Mouse (Mus musculus) heart, adult 2 months (tissue): ENCODE measurements around the gene Mcts1. TPM values are rescaled to one million over a fixed set of nuclear protein-coding genes. Genes with fewer than 3 reads are reported as not detected.

ENCODE experiments used
- DNase-seq, 2 experiments: peaks; one replicate each; pipeline ENCODE4 v3.0.0; 2021
- H3K27ac ChIP-seq: fragments of 200-600 bp; 2 replicates; pipeline ENCODE4 v1.8.1; 2022
- H3K27me3 ChIP-seq: fragments of 200-500 bp; 2 replicates; pipeline ENCODE4 v1.6.1; 2012; ENCODE audit warnings: mild to moderate bottlenecking, low read length, inconsistent platforms, mixed read lengths; ENCODE audit not compliant: control insufficient read depth, insufficient read depth
- H3K36me3 ChIP-seq: fragments of 200-500 bp; 2 replicates; pipeline ENCODE4 v1.6.1; 2012; ENCODE audit warnings: low read length, inconsistent platforms; ENCODE audit not compliant: control insufficient read depth, insufficient read depth
- H3K4me1 ChIP-seq: fragments of 200-500 bp; 2 replicates; pipeline ENCODE4 v1.6.1; 2011; ENCODE audit warnings: low read length; ENCODE audit not compliant: control insufficient read depth, insufficient read depth
- H3K4me3 ChIP-seq: fragments of 200-600 bp; 2 replicates; pipeline ENCODE4 v1.8.1; 2022
- H3K79me2 ChIP-seq: fragments of 200-500 bp; replicated peaks from 2 replicates; pipeline ENCODE4 v1.6.1; 2012; ENCODE audit warnings: mild to moderate bottlenecking, inconsistent platforms, low read length, moderate library complexity, mixed read lengths; ENCODE audit not compliant: control insufficient read depth, insufficient read depth
- H3K9ac ChIP-seq: fragments of 200-500 bp; 2 replicates; pipeline ENCODE4 v1.6.1; 2012; ENCODE audit warnings: low read depth, mild to moderate bottlenecking, control low read depth, inconsistent platforms, low read length, mixed read lengths
- CTCF ChIP-seq: fragments of 200-600 bp; IDR thresholded peaks from 2 replicates; pipeline ENCODE4 v1.8.1; 2022; ENCODE audit warnings: antibody characterized with exemption, mild to moderate bottlenecking, moderate library complexity
- EP300 ChIP-seq: fragments of 200-500 bp; IDR thresholded peaks from 2 replicates; pipeline ENCODE4 v1.6.1; 2011; ENCODE audit warnings: low read depth, low read length, control low read depth; ENCODE audit not compliant: insufficient read depth
- POLR2A ChIP-seq: fragments of 200-500 bp; IDR thresholded peaks from 2 replicates; pipeline ENCODE4 v1.6.1; 2011; ENCODE audit warnings: mild to moderate bottlenecking, low read depth, low read length, control low read depth; ENCODE audit not compliant: insufficient read depth
- WGBS: fragments of 180-500 bp; shearing (Covaris S2); methylation state at CpG from one replicate; pipeline ENCODE4 v1.1.7; 2018; 5-methylcytosine and 5-hydroxymethylcytosine counted together
- intact Hi-C: fragments of 180-260 bp; cut with DNase I; formaldehyde crosslinking; loops from one replicate; pipeline ENCODE4 v1.15.1; 2025
- long read RNA-seq: library from polyadenylated mRNA; stranded (forward); transcript quantifications from one replicate; pipeline ENCODE4 v2.0.0, GENCODE M21; 2021
- polyA plus RNA-seq: library from polyadenylated mRNA; depleted of rRNA; stranded (reverse); fragments of >200 nt; gene quantifications from 2 replicates; pipeline ENCODE4 v1.2.3, GENCODE M21; 2012; rRNA removed
- total RNA-seq, 2 experiments: library from RNA; stranded (reverse); gene quantifications; 2 replicates each; pipeline ENCODE4 v1.2.3; 2021

Gene Mcts1
- 10 to 100 TPM; 32.5 to 34.7 TPM for total RNA-seq
- polyA plus RNA-seq: 11.9 and 17.1 TPM in 2 replicates
- long read RNA-seq, transcript Mcts1-201 (6 exons, 783 nt): major isoform, 17 of 33 reads
- long read RNA-seq, partial matches to known transcripts: 8 of 33 reads
- long read RNA-seq, other reads (novel, unspliced or antisense): 7 of 33 reads

GRCm38 (mm10) chrX:38600177-38600994 is at the start of gene Mcts1:
Mcts1 (plus strand) TSS chrX:38600578.
- TF ChIP-seq CTCF (no peak), POLR2A (peak; percentile 66), EP300 (no peak)
- intact Hi-C loops: loop anchor here (1.0 to 10.0 kb wide), 4 partner anchors 35 to 146 kb away; partner anchors contain the start of genes C1galt1c1 and Lamp2
- no peaks in the 10 kb centered on the region for H3K27me3 ChIP-seq
- 20% methylated on average over 26 of the region's 26 CpGs for WGBS
- H3K27ac ChIP-seq: peak within 1 kb of the TSS; percentile 69
- H3K36me3 ChIP-seq: no peaks in the 10 kb centered on the region
- peak within 1 kb of the TSS; percentile 68 for H3K9ac ChIP-seq
- H3K4me1 ChIP-seq: no peaks in the 10 kb centered on the region
- peak; percentile 67 to 83 for DNase-seq
- H3K4me3 ChIP-seq: peak within 1 kb of the TSS; percentile 61
- no peaks in the 10 kb centered on the region for H3K79me2 ChIP-seq

GRCm38 (mm10) chrX:38553255-38553654 is 47.1 kb upstream of the Mcts1 start:
- no peak overlapping the region for H3K4me3 ChIP-seq
- H3K9ac ChIP-seq: no peak overlapping the region
- intact Hi-C loops: no loop called here
- no peaks in the 10 kb centered on the region for H3K27me3 ChIP-seq
- DNase-seq: no peak
- no peak overlapping the region for H3K27ac ChIP-seq
- no peaks in the 10 kb centered on the region for H3K36me3 ChIP-seq
- H3K79me2 ChIP-seq: no peaks in the 10 kb centered on the region
- H3K4me1 ChIP-seq: no peaks in the 10 kb centered on the region
- TF ChIP-seq POLR2A (no peak), CTCF (no peak), EP300 (no peak)

GRCm38 (mm10) chrX:38563941-38564541 is 36.3 kb upstream of the Mcts1 start:
- intact Hi-C loops: loop anchor here (2.0 to 5.0 kb wide), 3 partner anchors 37 to 107 kb away; partner anchors contain the start of genes C1galt1c1, Lamp2 and Mcts1
- no peaks in the 10 kb centered on the region; the same call in 1 of the 2 replicates for H3K36me3 ChIP-seq
- no peaks in the 10 kb centered on the region for H3K79me2 ChIP-seq
- H3K9ac ChIP-seq: peak overlapping the region; percentile 89
- 20% methylated on average over 17 of the region's 19 CpGs for WGBS
- no peaks in the 10 kb centered on the region for H3K27me3 ChIP-seq
- TF ChIP-seq POLR2A (no peak), EP300 (no peak), CTCF (no peak)
- H3K4me1 ChIP-seq: 0 out of 2 replicates have a peak, but pooled peaks cover 1% of the 10 kb centered on the region
- peak overlapping the region; percentile 94 for H3K27ac ChIP-seq
- peak; percentile 29 to 46 for DNase-seq
- H3K4me3 ChIP-seq: peak overlapping the region; percentile 69

- TF ChIP-seq EP300: peak; percentile 49; the same call in 1 of the 2 replicates
- peak; percentile 66 for TF ChIP-seq POLR2A
- no peak for TF ChIP-seq CTCF
- Histone ChIP-seq H3K79me2 (no peaks in the 10 kb centered on the region), H3K27me3 (no peaks in the 10 kb centered on the region), H3K4me1 (0 out of 2 replicates have a peak, but pooled peaks cover 1% of the 10 kb centered on the region), H3K36me3 (no peaks in the 10 kb centered on the region; the same call in 1 of the 2 replicates), H3K4me3 (peak overlapping the region; percentile 69), H3K9ac (peak overlapping the region; percentile 89), H3K27ac (peak overlapping the region; percentile 94)
- intact Hi-C loops: loop anchor here (2.0 to 5.0 kb wide), 3 partner anchors 36 to 107 kb away; partner anchors contain the start of genes C1galt1c1, Lamp2 and Mcts1
- WGBS: 20% methylated on average over 35 of the region's 52 CpGs
- DNase-seq: peak; percentile 88 to 92
Measured at GRCm38 (mm10) chrX:38564542-38565175, 35.7 kb upstream of the Mcts1 start.

GRCm38 (mm10) chrX:38565176-38565542 is 35.2 kb upstream of the Mcts1 start:
- no peak for TF ChIP-seq POLR2A
- TF ChIP-seq CTCF: no peak
- no peak for TF ChIP-seq EP300
- DNase-seq: no peak
- Histone ChIP-seq H3K9ac (peak overlapping the region; percentile 69), H3K27ac (peak overlapping the region; percentile 94), H3K4me1 (0 out of 2 replicates have a peak, but pooled peaks cover 1% of the 10 kb centered on the region), H3K4me3 (peak overlapping the region; percentile 69), H3K36me3 (no peaks in the 10 kb centered on the region; the same call in 1 of the 2 replicates), H3K27me3 (no peaks in the 10 kb centered on the region), H3K79me2 (no peaks in the 10 kb centered on the region)
- intact Hi-C loops: loop anchor here (2.0 kb wide), 2 partner anchors 36 to 70 kb away; partner anchors contain the start of genes C1galt1c1 and Mcts1
- 15% methylated on average over 8 of the region's 8 CpGs for WGBS
